Mouse (Mus musculus) lung, embryonic 16.5 days (tissue): ENCODE results near the gene Bicdl1. TPM values are rescaled to one million over a fixed set of nuclear protein-coding genes. Genes with fewer than 3 reads are reported as not detected.
A peak's percentile ranks its signal among the peaks of the same experiment; 100 is the strongest.

Experiments used
- ATAC-seq: fragments of 200-750 bp; cut with Nextera tagmentation; 2 replicates; pipeline ENCODE4 v1.8.0; 2017; ENCODE audit warnings: low read depth, mild to moderate bottlenecking, moderate library complexity
- H3K27ac ChIP-seq: fragments of 300-500 bp; sonication (generic); 2 replicates; pipeline ENCODE4 v1.5.1; 2014; ENCODE audit warnings: mild to moderate bottlenecking, control low read depth, low read length
- H3K27me3 ChIP-seq: fragments of 300-500 bp; sonication (generic); 2 replicates; pipeline ENCODE4 v1.6.1; 2014; ENCODE audit warnings: low read depth, low read length, mixed read lengths; ENCODE audit not compliant: control insufficient read depth, insufficient read depth
- H3K36me3 ChIP-seq: fragments of 300-500 bp; sonication (generic); 2 replicates; pipeline ENCODE4 v1.6.1; 2014; ENCODE audit warnings: low read length; ENCODE audit not compliant: control insufficient read depth, insufficient read depth
- H3K4me1 ChIP-seq: fragments of 300-500 bp; sonication (generic); replicated peaks from 2 replicates; pipeline ENCODE4 v1.6.1; 2014; ENCODE audit warnings: low read length, mixed read lengths; ENCODE audit not compliant: control insufficient read depth, insufficient read depth
- H3K4me2 ChIP-seq: fragments of 300-500 bp; sonication (generic); 2 replicates; pipeline ENCODE4 v1.6.1; 2014; ENCODE audit warnings: low read depth, low read length, control low read depth
- H3K4me3 ChIP-seq: fragments of 300-500 bp; sonication (generic); 2 replicates; pipeline ENCODE4 v1.5.1; 2014; ENCODE audit warnings: mild to moderate bottlenecking, low read length, control low read depth
- H3K9ac ChIP-seq: fragments of 300-500 bp; sonication (generic); 2 replicates; pipeline ENCODE4 v1.6.1; 2014; ENCODE audit warnings: low read length, control low read depth
- H3K9me3 ChIP-seq: fragments of 300-500 bp; sonication (generic); 2 replicates; pipeline ENCODE4 v1.6.1; 2016; ENCODE audit warnings: low read length; ENCODE audit not compliant: control insufficient read depth
- WGBS: fragments of 180-500 bp; shearing (Covaris S2); extraction: QIAGEN DNeasy Blood & Tissue Kit; methylation state at CpG from one replicate; pipeline ENCODE4 v1.1.7; 2014; 5-methylcytosine and 5-hydroxymethylcytosine counted together
- polyA plus RNA-seq: library from polyadenylated mRNA; unstranded; fragments of >200 nt; fragmentation: Nextera tagmentation; extraction: Ambion mirVana; gene quantifications from 2 replicates; pipeline ENCODE4 v1.2.1, GENCODE M21; 2015

Bicdl1 gene
- 10.4 and 11.2 TPM in 2 replicates for polyA plus RNA-seq

GRCm38 (mm10) chr5:115731001-115731731 lies at the start of gene Bicdl1:
Gene Bicdl1, minus strand, starts transcription at chr5:115731621.
- H3K4me3 ChIP-seq, result peak within 1 kb of the TSS; percentile 65
- peaks cover 9% of the 10 kb centered on the region for H3K4me1 ChIP-seq
- H3K9ac ChIP-seq, result peak within 1 kb of the TSS; percentile 53; the same call in 1 of the 2 replicates
- no peaks in the 10 kb centered on the region for H3K36me3 ChIP-seq
- ATAC-seq, result peak; percentile 81
- WGBS, result under 1% methylated on average over 59 of the region's 83 CpGs
- peaks cover 16% of the 10 kb centered on the region for H3K27me3 ChIP-seq
- H3K4me2 ChIP-seq, result peak within 1 kb of the TSS; percentile 100
- H3K27ac ChIP-seq, result peak within 1 kb of the TSS; percentile 39; the same call in 1 of the 2 replicates
- no peaks in the 10 kb centered on the region for H3K9me3 ChIP-seq

- no peaks in the 10 kb centered on the region for H3K4me1 ChIP-seq
- 59% methylated on average over 4 of the region's 4 CpGs for WGBS
- H3K9ac ChIP-seq, result no peak overlapping the region
- no peaks in the 10 kb centered on the region for H3K27me3 ChIP-seq
- no peak overlapping the region for H3K27ac ChIP-seq
- no peaks in the 10 kb centered on the region for H3K9me3 ChIP-seq
- no peaks in the 10 kb centered on the region for H3K36me3 ChIP-seq
- no peak overlapping the region for H3K4me2 ChIP-seq
- H3K4me3 ChIP-seq, result no peak overlapping the region
- ATAC-seq, result no peak
These were observed 45.5 kb upstream of the Bicdl1 start for GRCm38 (mm10) chr5:115776911-115777310.

GRCm38 (mm10) chr5:115775350-115775749 lies 43.9 kb upstream of the Bicdl1 start:
- no peak overlapping the region for H3K4me2 ChIP-seq
- H3K4me3 ChIP-seq, result no peak overlapping the region
- no peaks in the 10 kb centered on the region for H3K9me3 ChIP-seq
- ATAC-seq, result no peak
- no peaks in the 10 kb centered on the region for H3K27me3 ChIP-seq
- H3K4me1 ChIP-seq, result no peaks in the 10 kb centered on the region
- no peak overlapping the region for H3K9ac ChIP-seq
- 54% methylated on average over 4 of the region's 4 CpGs for WGBS
- no peak overlapping the region for H3K27ac ChIP-seq
- H3K36me3 ChIP-seq, result no peaks in the 10 kb centered on the region

- Histone ChIP-seq H3K4me2 (no peak overlapping the region), H3K9ac (no peak overlapping the region), H3K27ac (no peak overlapping the region), H3K4me3 (no peak overlapping the region), H3K36me3 (no peaks in the 10 kb centered on the region), H3K4me1 (no peaks in the 10 kb centered on the region), H3K9me3 (no peaks in the 10 kb centered on the region), H3K27me3 (no peaks in the 10 kb centered on the region)
- no peak for ATAC-seq
- 81% methylated on average over 4 of the region's 4 CpGs for WGBS
These were observed 38.6 kb upstream of the Bicdl1 start for GRCm38 (mm10) chr5:115770048-115770447.

- Histone ChIP-seq H3K27ac (no peak overlapping the region), H3K27me3 (no peaks in the 10 kb centered on the region), H3K4me2 (no peak overlapping the region), H3K9me3 (no peaks in the 10 kb centered on the region), H3K4me3 (no peak overlapping the region), H3K9ac (no peak overlapping the region), H3K36me3 (no peaks in the 10 kb centered on the region), H3K4me1 (no peaks in the 10 kb centered on the region)
- 88% methylated on average over 4 of the region's 4 CpGs for WGBS
- ATAC-seq, result no peak
These were observed 37.7 kb upstream of the Bicdl1 start for GRCm38 (mm10) chr5:115769116-115769515.

- no peak overlapping the region for H3K9ac ChIP-seq
- H3K27ac ChIP-seq, result no peak overlapping the region
- no peak for ATAC-seq
- H3K9me3 ChIP-seq, result no peaks in the 10 kb centered on the region
- no peaks in the 10 kb centered on the region for H3K36me3 ChIP-seq
- WGBS, result 65% methylated on average over 8 of the region's 8 CpGs
- no peaks in the 10 kb centered on the region for H3K4me1 ChIP-seq
- no peak overlapping the region for H3K4me3 ChIP-seq
- no peak overlapping the region for H3K4me2 ChIP-seq
- H3K27me3 ChIP-seq, result no peaks in the 10 kb centered on the region
These were observed 35.4 kb upstream of the Bicdl1 start for GRCm38 (mm10) chr5:115766821-115767220.

- no peak overlapping the region for H3K4me3 ChIP-seq
- no peak for ATAC-seq
- WGBS, result 68% methylated on average over 2 of the region's 2 CpGs
- no peaks in the 10 kb centered on the region for H3K9me3 ChIP-seq
- no peaks in the 10 kb centered on the region for H3K36me3 ChIP-seq
- H3K27ac ChIP-seq, result no peak overlapping the region
- H3K4me2 ChIP-seq, result no peak overlapping the region
- H3K27me3 ChIP-seq, result no peaks in the 10 kb centered on the region
- H3K9ac ChIP-seq, result no peak overlapping the region
- no peaks in the 10 kb centered on the region for H3K4me1 ChIP-seq
These were observed 32.6 kb upstream of the Bicdl1 start for GRCm38 (mm10) chr5:115763981-115764380.

GRCm38 (mm10) chr5:115760903-115761302 lies 29.5 kb upstream of the Bicdl1 start:
- ATAC-seq, result no peak
- no peaks in the 10 kb centered on the region for H3K9me3 ChIP-seq
- no peak overlapping the region for H3K27ac ChIP-seq
- no peak overlapping the region for H3K4me3 ChIP-seq
- H3K36me3 ChIP-seq, result no peaks in the 10 kb centered on the region
- H3K27me3 ChIP-seq, result no peaks in the 10 kb centered on the region
- H3K4me2 ChIP-seq, result no peak overlapping the region
- 43% methylated on average over 11 of the region's 11 CpGs for WGBS
- H3K9ac ChIP-seq, result no peak overlapping the region
- H3K4me1 ChIP-seq, result no peaks in the 10 kb centered on the region

- H3K4me2 ChIP-seq, result no peak overlapping the region
- no peak overlapping the region for H3K9ac ChIP-seq
- ATAC-seq, result no peak
- no peaks in the 10 kb centered on the region for H3K27me3 ChIP-seq
- H3K9me3 ChIP-seq, result no peaks in the 10 kb centered on the region
- WGBS, result 37% methylated on average over 10 of the region's 10 CpGs
- no peaks in the 10 kb centered on the region for H3K36me3 ChIP-seq
- no peak overlapping the region for H3K4me3 ChIP-seq
- H3K4me1 ChIP-seq, result no peaks in the 10 kb centered on the region
- no peak overlapping the region for H3K27ac ChIP-seq
These were observed 27.2 kb upstream of the Bicdl1 start for GRCm38 (mm10) chr5:115758431-115759180.
